Comparison of ENCODE assay signal across 27 mouse cellular contexts in the genomic region with DNA sequence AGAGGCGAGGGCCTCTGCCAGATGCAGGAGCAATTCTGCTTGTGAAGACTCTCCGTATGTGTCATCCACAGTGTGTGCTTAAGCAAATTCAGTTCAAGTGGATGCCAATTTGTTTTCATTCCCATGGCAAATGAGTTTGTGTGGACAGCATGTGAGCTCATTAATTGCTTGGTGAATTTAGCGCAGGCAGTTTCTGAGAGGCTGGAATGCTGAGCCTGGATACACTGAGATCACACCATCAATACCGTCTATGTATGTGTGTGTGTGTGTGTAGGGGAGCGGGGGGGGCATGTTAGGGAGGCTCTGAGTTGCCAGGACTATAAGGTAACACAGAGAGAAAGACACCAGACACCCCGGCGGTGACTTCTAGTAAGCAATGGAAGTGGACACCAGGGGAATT.
DNase-seq lines count a peak whose midpoint lies in the region; ATAC-seq and TF ChIP-seq lines count a peak whose summit lies in the region.
"Had no signal": no experiment of that assay in that cellular context is flagged by ENCODE, and none has a peak within 500 bp of the region (broad histone marks: within the 10 kb centered on the region; RNA-seq: fewer than 3 reads in every experiment).

No protein-coding gene starts in this region.

- H3K9ac ChIP-seq in hindbrain, embryonic 13.5 days: no peak overlapping the region
- H3K9ac ChIP-seq in hindbrain, embryonic 11.5 days (ENCODE audit: low read depth, low read length): no peak overlapping the region
- H3K9ac ChIP-seq in midbrain, postnatal 0 days (replicated peaks; ENCODE audit: low read length, poor library complexity, severe bottlenecking): no peak overlapping the region
- no peak overlapping the region for H3K9ac ChIP-seq in midbrain, embryonic 16.5 days (ENCODE audit: low read depth, low read length)
- no peak overlapping the region for H3K9ac ChIP-seq in hindbrain, postnatal 0 days (replicated peaks; ENCODE audit: low read length)
- H3K9ac ChIP-seq: embryonic facial prominence, embryonic 15.5 days; heart, embryonic 12.5 days; liver, embryonic 15.5 days; stomach, embryonic 15.5 days had no signal

- no peaks in the 10 kb centered on the region for H3K27me3 ChIP-seq in hindbrain, embryonic 13.5 days
- H3K27me3 ChIP-seq in hindbrain, embryonic 11.5 days (ENCODE audit: control insufficient read depth, insufficient read depth, low read length): no peaks in the 10 kb centered on the region
- H3K27me3 ChIP-seq in midbrain, postnatal 0 days (ENCODE audit: insufficient read depth, low read length): no peaks in the 10 kb centered on the region
- no peaks in the 10 kb centered on the region for H3K27me3 ChIP-seq in midbrain, embryonic 16.5 days (ENCODE audit: control insufficient read depth, insufficient read depth, low read depth, low read length)
- H3K27me3 ChIP-seq in hindbrain, postnatal 0 days (ENCODE audit: insufficient read depth, low read length): no peaks in the 10 kb centered on the region
- H3K27me3 ChIP-seq: embryonic facial prominence, embryonic 15.5 days; heart, embryonic 12.5 days; liver, embryonic 15.5 days; stomach, embryonic 15.5 days had no signal

- no peaks in the 10 kb centered on the region for H3K9me3 ChIP-seq in hindbrain, embryonic 13.5 days
- no peaks in the 10 kb centered on the region for H3K9me3 ChIP-seq in hindbrain, embryonic 11.5 days (ENCODE audit: control insufficient read depth, low read length)
- H3K9me3 ChIP-seq in midbrain, postnatal 0 days (ENCODE audit: low read length): no peaks in the 10 kb centered on the region
- no peaks in the 10 kb centered on the region for H3K9me3 ChIP-seq in midbrain, embryonic 16.5 days (replicated peaks; ENCODE audit: control insufficient read depth, low read length, poor library complexity, severe bottlenecking)
- H3K9me3 ChIP-seq in hindbrain, postnatal 0 days (ENCODE audit: low read length): no peaks in the 10 kb centered on the region
- H3K9me3 ChIP-seq: embryonic facial prominence, embryonic 15.5 days; heart, embryonic 12.5 days; liver, embryonic 15.5 days; stomach, embryonic 15.5 days had no signal

- intact Hi-C loops in left cerebral cortex, postnatal 25 days (cut with DNase I): no loop called here

- H3K27ac ChIP-seq in hindbrain, embryonic 13.5 days: no peak overlapping the region; the same call in 1 of the 2 replicates
- H3K27ac ChIP-seq in hindbrain, embryonic 11.5 days (ENCODE audit: low read depth, low read length): no peak overlapping the region
- H3K27ac ChIP-seq in midbrain, postnatal 0 days (ENCODE audit: low read depth, low read length): no peak overlapping the region
- H3K27ac ChIP-seq in midbrain, embryonic 16.5 days (ENCODE audit: low read length): no peak overlapping the region
- H3K27ac ChIP-seq in hindbrain, postnatal 0 days: no peak overlapping the region
- H3K27ac ChIP-seq: embryonic facial prominence, embryonic 15.5 days; left cerebral cortex, adult 2 months; liver, embryonic 15.5 days; stomach, embryonic 15.5 days had no signal

- no peak for DNase-seq in hindbrain, embryonic 11.5 days (ENCODE audit: low spot score)
- peak; percentile 22 for DNase-seq in midbrain, postnatal 0 days (ENCODE audit: low spot score)
- DNase-seq in brain, embryonic 14.5 days (ENCODE audit: low read depth): peak; percentile 76
- DNase-seq in hindbrain, postnatal 0 days (ENCODE audit: low spot score): peak; percentile 26
- DNase-seq in left cerebral cortex, postnatal 25 days (ENCODE audit: low spot score in 2 of 2): no peak
- DNase-seq: adrenal gland, postnatal 14 days; cerebellum, adult 8-10 months; cerebellum, postnatal 36 days; embryo, embryonic 11 days; gastrocnemius, postnatal 10 days; heart, postnatal 10 days; kidney, postnatal 36 days; layer of hippocampus, adult 9-11 months; left cerebral cortex, postnatal 4 days; liver; lung, postnatal 4 days; right cerebral cortex, adult 18-20 months; thymus, postnatal 25 days had no signal

- no peak for TF ChIP-seq POLR2A in brain, embryonic 14.5 days (IDR thresholded peaks at IDR 0.05; ENCODE audit: borderline replicate concordance, extremely low read depth, insufficient read depth, insufficient read length, poor library complexity, severe bottlenecking)

- peaks cover 26% of the 10 kb centered on the region for H3K4me1 ChIP-seq in hindbrain, embryonic 13.5 days (replicated peaks)
- H3K4me1 ChIP-seq in hindbrain, embryonic 11.5 days (replicated peaks; ENCODE audit: control insufficient read depth, insufficient read depth, low read length): no peaks in the 10 kb centered on the region
- no peaks in the 10 kb centered on the region for H3K4me1 ChIP-seq in midbrain, postnatal 0 days (ENCODE audit: insufficient read depth, low read length)
- H3K4me1 ChIP-seq in midbrain, embryonic 16.5 days (ENCODE audit: control insufficient read depth, insufficient read depth, low read length): no peaks in the 10 kb centered on the region
- H3K4me1 ChIP-seq in hindbrain, postnatal 0 days (ENCODE audit: insufficient read depth, low read length): no peaks in the 10 kb centered on the region
- H3K4me1 ChIP-seq: embryonic facial prominence, embryonic 15.5 days; heart, embryonic 12.5 days; liver, embryonic 15.5 days; stomach, embryonic 15.5 days had no signal

- peak; percentile 66; the same call in 1 of the 2 replicates for ATAC-seq in hindbrain, embryonic 13.5 days (ENCODE audit: low FRiP score)
- no peak; the same call in 1 of the 2 replicates for ATAC-seq in hindbrain, embryonic 11.5 days (ENCODE audit: low FRiP score)
- no peak for ATAC-seq in midbrain, postnatal 0 days (ENCODE audit: low FRiP score)
- no peak for ATAC-seq in midbrain, embryonic 16.5 days
- 0 out of 2 replicates have a peak, but pooled peaks have one; percentile 32 for ATAC-seq in hindbrain, postnatal 0 days
- ATAC-seq in erythroblast, adult 5-6 weeks (replicated peaks; ENCODE audit: low FRiP score, poor library complexity, severe bottlenecking): no peak
- ATAC-seq: intestine, postnatal 0 days had no signal

- no peak overlapping the region for H3K4me2 ChIP-seq in hindbrain, embryonic 13.5 days
- no peak overlapping the region for H3K4me2 ChIP-seq in hindbrain, embryonic 11.5 days (replicated peaks; ENCODE audit: low read depth, low read length)
- no peak overlapping the region for H3K4me2 ChIP-seq in midbrain, postnatal 0 days (ENCODE audit: low read depth, low read length, poor library complexity, severe bottlenecking)
- H3K4me2 ChIP-seq in midbrain, embryonic 16.5 days (ENCODE audit: low read length): no peak overlapping the region
- H3K4me2 ChIP-seq in hindbrain, postnatal 0 days (ENCODE audit: low read depth, low read length): no peak overlapping the region
- H3K4me2 ChIP-seq: embryonic facial prominence, embryonic 15.5 days; heart, embryonic 12.5 days; liver, embryonic 15.5 days; stomach, embryonic 15.5 days had no signal

- 74% methylated on average over 7 of the region's 7 CpGs for WGBS in hindbrain, embryonic 13.5 days
- 87% methylated on average over 7 of the region's 7 CpGs for WGBS in hindbrain, embryonic 11.5 days
- WGBS in midbrain, postnatal 0 days: 83% methylated on average over 7 of the region's 7 CpGs
- 88% methylated on average over 7 of the region's 7 CpGs for WGBS in midbrain, embryonic 16.5 days
- 62% methylated on average over 7 of the region's 7 CpGs for WGBS in hindbrain, postnatal 0 days

- no peaks in the 10 kb centered on the region for H3K36me3 ChIP-seq in hindbrain, embryonic 13.5 days
- no peaks in the 10 kb centered on the region for H3K36me3 ChIP-seq in hindbrain, embryonic 11.5 days (ENCODE audit: control insufficient read depth, insufficient read depth, low read length)
- H3K36me3 ChIP-seq in midbrain, postnatal 0 days (ENCODE audit: insufficient read depth, low read length): no peaks in the 10 kb centered on the region
- no peaks in the 10 kb centered on the region for H3K36me3 ChIP-seq in midbrain, embryonic 16.5 days (ENCODE audit: control insufficient read depth, insufficient read depth, low read length)
- H3K36me3 ChIP-seq in hindbrain, postnatal 0 days (ENCODE audit: insufficient read depth, low read length): no peaks in the 10 kb centered on the region
- H3K36me3 ChIP-seq: embryonic facial prominence, embryonic 15.5 days; heart, embryonic 12.5 days; liver, embryonic 15.5 days; stomach, embryonic 15.5 days had no signal

- TF ChIP-seq CTCF in midbrain, postnatal 0 days (IDR thresholded peaks at IDR 0.05): no peak
- no peak for TF ChIP-seq CTCF in brain, embryonic 14.5 days (IDR thresholded peaks at IDR 0.05; ENCODE audit: borderline replicate concordance, extremely low read depth, insufficient read depth, insufficient read length)
- TF ChIP-seq CTCF in hindbrain, postnatal 0 days (IDR thresholded peaks at IDR 0.05; ENCODE audit: low read depth): no peak

- no peak overlapping the region for H3K4me3 ChIP-seq in hindbrain, embryonic 13.5 days
- H3K4me3 ChIP-seq in hindbrain, embryonic 11.5 days (ENCODE audit: low read depth, low read length): no peak overlapping the region
- no peak overlapping the region for H3K4me3 ChIP-seq in midbrain, postnatal 0 days (ENCODE audit: low read depth, low read length)
- no peak overlapping the region for H3K4me3 ChIP-seq in midbrain, embryonic 16.5 days (ENCODE audit: low read depth, low read length)
- H3K4me3 ChIP-seq in hindbrain, postnatal 0 days (ENCODE audit: low read length): no peak overlapping the region
- H3K4me3 ChIP-seq: embryonic facial prominence, embryonic 15.5 days; heart, embryonic 12.5 days; left cerebral cortex, adult 2 months; liver, embryonic 15.5 days; stomach, embryonic 15.5 days had no signal

Comparison
In these comparisons a context has a peak if more than half of its experiments do, and no peak if none do; other contexts are left out.
1. ATAC-seq: peak in hindbrain, embryonic 13.5 days (single experiment) and hindbrain, postnatal 0 days (single experiment); none in hindbrain, embryonic 11.5 days (single experiment), midbrain, postnatal 0 days (single experiment), midbrain, embryonic 16.5 days (single experiment) and erythroblast, adult 5-6 weeks (single experiment).
2. DNase-seq: peak in midbrain, postnatal 0 days (single experiment), brain, embryonic 14.5 days (single experiment) and hindbrain, postnatal 0 days (single experiment); none in hindbrain, embryonic 11.5 days (single experiment) and left cerebral cortex, postnatal 25 days (0 of 2).